Mouse (Mus musculus) adrenal gland, adult 2 months (tissue): ENCODE measurements around the gene Dgkq. TPM values are rescaled to one million over a fixed set of nuclear protein-coding genes. Genes with fewer than 3 reads are reported as not detected.

Experiments
- DNase-seq: peaks from one replicate; pipeline ENCODE4 v3.0.0; 2021
- polyA plus RNA-seq: library from polyadenylated mRNA; depleted of rRNA; stranded (reverse); fragments of >200 nt; gene quantifications from 2 replicates; pipeline ENCODE4 v1.2.3, GENCODE M21; 2012
- total RNA-seq, 2 experiments: library from RNA; stranded (reverse); gene quantifications; 2 replicates each; pipeline ENCODE4 v1.2.3; 2021

Dgkq gene
- total and polyA plus RNA-seq, 3 experiments = 13.6 to 22.0 (median 20.7) TPM

- DNase-seq = no peak
These were observed 19.6 kb upstream of the Dgkq start for GRCm38 (mm10) chr5:108689091-108689490.

GRCm38 (mm10) chr5:108680871-108681270 is 11.4 kb upstream of the Dgkq start:
- DNase-seq = peak; percentile 82

GRCm38 (mm10) chr5:108679909-108680308 is 10.4 kb upstream of the Dgkq start:
- DNase-seq = no peak

GRCm38 (mm10) chr5:108678296-108678854 is 8.9 kb upstream of the Dgkq start:
- DNase-seq = no peak

- DNase-seq = peak; percentile 63
These were observed 8.3 kb upstream of the Dgkq start for GRCm38 (mm10) chr5:108677605-108678295.

GRCm38 (mm10) chr5:108676772-108677498 is 7.5 kb upstream of the Dgkq start:
- no peak for DNase-seq

GRCm38 (mm10) chr5:108675251-108675816 is 5.9 kb upstream of the Dgkq start, which contains the start of gene Slc26a1:
Gene Slc26a1 (minus strand): TSS chr5:108675569.
- DNase-seq = no peak

GRCm38 (mm10) chr5:108674624-108675023 is 5.2 kb upstream of the Dgkq start:
- DNase-seq = no peak

- no peak for DNase-seq
These were observed 2.3 kb upstream of the Dgkq start for GRCm38 (mm10) chr5:108671757-108672156.

GRCm38 (mm10) chr5:108670785-108671184 is 1.3 kb upstream of the Dgkq start:
- DNase-seq = peak; percentile 64

- no peak for DNase-seq
These were observed 514 bp upstream of the Dgkq start for GRCm38 (mm10) chr5:108669986-108670385.

- no peak for DNase-seq
These were observed 1.0 kb downstream of the Dgkq start for GRCm38 (mm10) chr5:108668387-108668932.

- DNase-seq = no peak
These were observed 2.1 kb downstream of the Dgkq start for GRCm38 (mm10) chr5:108667370-108667769.

GRCm38 (mm10) chr5:108665066-108665465 is 4.4 kb downstream of the Dgkq start:
- no peak for DNase-seq

GRCm38 (mm10) chr5:108662772-108663171 is 6.7 kb downstream of the Dgkq start:
- DNase-seq = no peak

GRCm38 (mm10) chr5:108660632-108661268 is 8.7 kb downstream of the Dgkq start:
- DNase-seq = peak; percentile 96

GRCm38 (mm10) chr5:108659698-108660631 is 9.5 kb downstream of the Dgkq start, which contains the start of gene Idua:
Gene Idua (plus strand): TSS chr5:108660331.
- no peak for DNase-seq

GRCm38 (mm10) chr5:108658611-108659010 is 10.9 kb downstream of the Dgkq start:
- no peak for DNase-seq

GRCm38 (mm10) chr5:108657406-108657805 is 12.1 kb downstream of the Dgkq start:
- no peak for DNase-seq

- no peak for DNase-seq
These were observed 13.4 kb downstream of the Dgkq start for GRCm38 (mm10) chr5:108655891-108656650.
